Mouse (Mus musculus) hindbrain, embryonic 14.5 days (tissue): ENCODE results near the gene Spred3. TPM values are rescaled to one million over a fixed set of nuclear protein-coding genes. Genes with fewer than 3 reads are reported as not detected.

Source experiments
- ATAC-seq: fragments of 200-750 bp; cut with Nextera tagmentation; 2 replicates; pipeline ENCODE4 v1.8.0; 2017; ENCODE audit warnings: moderate number of reproducible peaks, mild to moderate bottlenecking, moderate TSS enrichment, moderate library complexity; ENCODE audit not compliant: low FRiP score
- DNase-seq: peaks from one replicate; pipeline ENCODE4 v3.0.0-alpha.2; 2015; ENCODE audit warnings: low spot score
- H3K27ac ChIP-seq: fragments of 300-500 bp; sonication (generic); 2 replicates; pipeline ENCODE4 v1.5.1; 2014; ENCODE audit warnings: mild to moderate bottlenecking, moderate library complexity
- H3K27me3 ChIP-seq: fragments of 300-500 bp; sonication (generic); 2 replicates; pipeline ENCODE4 v1.6.1; 2014; ENCODE audit warnings: mild to moderate bottlenecking, low read length, mixed read lengths; ENCODE audit not compliant: control insufficient read depth, insufficient read depth
- H3K36me3 ChIP-seq: fragments of 300-500 bp; sonication (generic); replicated peaks from 2 replicates; pipeline ENCODE4 v1.6.1; 2014; ENCODE audit not compliant: control insufficient read depth, insufficient read depth
- H3K4me1 ChIP-seq: fragments of 300-500 bp; sonication (generic); replicated peaks from 2 replicates; pipeline ENCODE4 v1.6.1; 2014; ENCODE audit warnings: antibody characterized with exemption, low read length, mixed read lengths; ENCODE audit not compliant: control insufficient read depth, insufficient read depth
- H3K4me2 ChIP-seq: fragments of 300-500 bp; sonication (generic); replicated peaks from 2 replicates; pipeline ENCODE4 v1.6.1; 2014; ENCODE audit warnings: mild to moderate bottlenecking, moderate library complexity
- H3K4me3 ChIP-seq: fragments of 300-500 bp; sonication (generic); replicated peaks from 2 replicates; pipeline ENCODE4 v1.5.1; 2014; ENCODE audit warnings: mild to moderate bottlenecking, low read length
- H3K9ac ChIP-seq: fragments of 300-500 bp; sonication (generic); 2 replicates; pipeline ENCODE4 v1.6.1; 2014
- H3K9me3 ChIP-seq: fragments of 300-500 bp; sonication (generic); 2 replicates; pipeline ENCODE4 v1.6.1; 2016; ENCODE audit warnings: low read length; ENCODE audit not compliant: control insufficient read depth
- WGBS: fragments of 180-500 bp; shearing (Covaris S2); extraction: QIAGEN DNeasy Blood & Tissue Kit; methylation state at CpG from one replicate; pipeline ENCODE4 v1.1.7; 2014; 5-methylcytosine and 5-hydroxymethylcytosine counted together
- polyA plus RNA-seq: library from polyadenylated mRNA; unstranded; fragments of >200 nt; fragmentation: Nextera tagmentation; extraction: Ambion mirVana; gene quantifications from 2 replicates; pipeline ENCODE4 v1.2.1, GENCODE M21; 2014

Gene Spred3
- polyA plus RNA-seq, 1 experiment from 2014 or later = 10.5 TPM

GRCm38 (mm10) chr7:29155838-29156782 is 14.1 kb downstream of the Spred3 start, which contains the start of gene Fam98c:
TSS of gene Fam98c (minus strand) at chr7:29156234.
- Histone ChIP-seq H3K9ac (peak within 1 kb of the TSS; percentile 81), H3K4me3 (peak within 1 kb of the TSS; percentile 82), H3K4me2 (peak within 1 kb of the TSS; percentile 90), H3K9me3 (no peaks in the 10 kb centered on the region; the same call in 1 of the 2 replicates), H3K36me3 (no peaks in the 10 kb centered on the region; the same call in 1 of the 2 replicates), H3K27ac (peak within 1 kb of the TSS; percentile 89), H3K27me3 (0 out of 2 replicates have a peak, but pooled peaks cover 5% of the 10 kb centered on the region), H3K4me1 (0 out of 2 replicates have a peak, but pooled peaks cover 5% of the 10 kb centered on the region)
- 4% methylated on average over 68 of the region's 68 CpGs for WGBS
- DNase-seq (peak; percentile 82), ATAC-seq (peak; percentile 82)

GRCm38 (mm10) chr7:29155196-29155837 is 14.9 kb downstream of the Spred3 start:
- peak overlapping the region; percentile 90 for H3K4me2 ChIP-seq
- H3K9ac ChIP-seq = peak overlapping the region; percentile 81
- whole genome bisulfite sequencing = 7% methylated on average over 37 of the region's 37 CpGs
- H3K36me3 ChIP-seq = no peaks in the 10 kb centered on the region
- peak overlapping the region; percentile 82 for H3K4me3 ChIP-seq
- no peaks in the 10 kb centered on the region; the same call in 1 of the 2 replicates for H3K9me3 ChIP-seq
- peak overlapping the region; percentile 89 for H3K27ac ChIP-seq
- peak; percentile 90 for ATAC-seq
- 0 out of 2 replicates have a peak, but pooled peaks cover 5% of the 10 kb centered on the region for H3K4me1 ChIP-seq
- DNase-seq = peak; percentile 86
- 0 out of 2 replicates have a peak, but pooled peaks cover 5% of the 10 kb centered on the region for H3K27me3 ChIP-seq

GRCm38 (mm10) chr7:29154018-29154720 is 16.0 kb downstream of the Spred3 start:
- Histone ChIP-seq H3K27ac (no peak overlapping the region), H3K27me3 (0 out of 2 replicates have a peak, but pooled peaks cover 5% of the 10 kb centered on the region), H3K4me2 (no peak overlapping the region), H3K9me3 (no peaks in the 10 kb centered on the region; the same call in 1 of the 2 replicates), H3K36me3 (no peaks in the 10 kb centered on the region), H3K9ac (no peak overlapping the region), H3K4me3 (no peak overlapping the region), H3K4me1 (0 out of 2 replicates have a peak, but pooled peaks cover 5% of the 10 kb centered on the region)
- DNase-seq (no peak), ATAC-seq (no peak)
- WGBS = 96% methylated on average over 14 of the region's 14 CpGs

GRCm38 (mm10) chr7:29151486-29151885 is 18.7 kb downstream of the Spred3 start:
- WGBS = 67% methylated on average over 10 of the region's 10 CpGs
- 0 out of 2 replicates have a peak, but pooled peaks cover 5% of the 10 kb centered on the region for H3K4me1 ChIP-seq
- ATAC-seq = no peak

GRCm38 (mm10) chr7:29148771-29149170 is 21.4 kb downstream of the Spred3 start:
- H3K27me3 ChIP-seq = no peaks in the 10 kb centered on the region
- no peak overlapping the region for H3K4me3 ChIP-seq
- ATAC-seq = no peak
- no peaks in the 10 kb centered on the region for H3K4me1 ChIP-seq
- H3K36me3 ChIP-seq = no peaks in the 10 kb centered on the region
- H3K9ac ChIP-seq = no peak overlapping the region
- H3K9me3 ChIP-seq = no peaks in the 10 kb centered on the region
- H3K27ac ChIP-seq = no peak overlapping the region
- WGBS = 85% methylated on average over 15 of the region's 15 CpGs
- H3K4me2 ChIP-seq = no peak overlapping the region
- DNase-seq = no peak

More at GRCm38 (mm10) chr7:29151486-29151885, 18.7 kb downstream of the Spred3 start:
- Histone ChIP-seq H3K9ac (no peak overlapping the region), H3K27ac (no peak overlapping the region), H3K36me3 (no peaks in the 10 kb centered on the region), H3K4me3 (no peak overlapping the region), H3K9me3 (no peaks in the 10 kb centered on the region; the same call in 1 of the 2 replicates), H3K27me3 (no peaks in the 10 kb centered on the region), H3K4me2 (no peak overlapping the region)
- no peak for DNase-seq

GRCm38 (mm10) chr7:29146625-29147367 is 23.4 kb downstream of the Spred3 start:
- WGBS = 88% methylated on average over 7 of the region's 7 CpGs
- Histone ChIP-seq H3K4me3 (no peak overlapping the region), H3K9me3 (no peaks in the 10 kb centered on the region), H3K36me3 (no peaks in the 10 kb centered on the region), H3K27me3 (no peaks in the 10 kb centered on the region), H3K4me2 (no peak overlapping the region), H3K9ac (no peak overlapping the region), H3K27ac (no peak overlapping the region), H3K4me1 (no peaks in the 10 kb centered on the region)
- no peak for ATAC-seq
- DNase-seq = no peak

- H3K4me1 ChIP-seq = no peaks in the 10 kb centered on the region
- WGBS = 90% methylated on average over 4 of the region's 4 CpGs
- no peak overlapping the region for H3K9ac ChIP-seq
- no peaks in the 10 kb centered on the region for H3K36me3 ChIP-seq
- no peak overlapping the region for H3K4me2 ChIP-seq
- ATAC-seq (no peak), DNase-seq (no peak)
- no peaks in the 10 kb centered on the region for H3K9me3 ChIP-seq
- no peak overlapping the region for H3K4me3 ChIP-seq
- H3K27ac ChIP-seq = no peak overlapping the region
- H3K27me3 ChIP-seq = no peaks in the 10 kb centered on the region
These were observed 26.2 kb downstream of the Spred3 start for GRCm38 (mm10) chr7:29144006-29144405.

- 86% methylated on average over 8 of the region's 8 CpGs for WGBS
- Histone ChIP-seq H3K27me3 (peaks cover 3% of the 10 kb centered on the region; the same call in 1 of the 2 replicates), H3K9me3 (no peaks in the 10 kb centered on the region), H3K27ac (no peak overlapping the region), H3K36me3 (no peaks in the 10 kb centered on the region), H3K4me1 (no peaks in the 10 kb centered on the region), H3K9ac (no peak overlapping the region), H3K4me3 (no peak overlapping the region), H3K4me2 (no peak overlapping the region)
- DNase-seq (no peak), ATAC-seq (no peak)
These were observed 28.8 kb downstream of the Spred3 start for GRCm38 (mm10) chr7:29141416-29141815.
